Mouse (Mus musculus): ENCODE data around the gene Tagap.
A peak's percentile ranks its signal among the peaks of the same experiment; 100 is the strongest.

DNA sequence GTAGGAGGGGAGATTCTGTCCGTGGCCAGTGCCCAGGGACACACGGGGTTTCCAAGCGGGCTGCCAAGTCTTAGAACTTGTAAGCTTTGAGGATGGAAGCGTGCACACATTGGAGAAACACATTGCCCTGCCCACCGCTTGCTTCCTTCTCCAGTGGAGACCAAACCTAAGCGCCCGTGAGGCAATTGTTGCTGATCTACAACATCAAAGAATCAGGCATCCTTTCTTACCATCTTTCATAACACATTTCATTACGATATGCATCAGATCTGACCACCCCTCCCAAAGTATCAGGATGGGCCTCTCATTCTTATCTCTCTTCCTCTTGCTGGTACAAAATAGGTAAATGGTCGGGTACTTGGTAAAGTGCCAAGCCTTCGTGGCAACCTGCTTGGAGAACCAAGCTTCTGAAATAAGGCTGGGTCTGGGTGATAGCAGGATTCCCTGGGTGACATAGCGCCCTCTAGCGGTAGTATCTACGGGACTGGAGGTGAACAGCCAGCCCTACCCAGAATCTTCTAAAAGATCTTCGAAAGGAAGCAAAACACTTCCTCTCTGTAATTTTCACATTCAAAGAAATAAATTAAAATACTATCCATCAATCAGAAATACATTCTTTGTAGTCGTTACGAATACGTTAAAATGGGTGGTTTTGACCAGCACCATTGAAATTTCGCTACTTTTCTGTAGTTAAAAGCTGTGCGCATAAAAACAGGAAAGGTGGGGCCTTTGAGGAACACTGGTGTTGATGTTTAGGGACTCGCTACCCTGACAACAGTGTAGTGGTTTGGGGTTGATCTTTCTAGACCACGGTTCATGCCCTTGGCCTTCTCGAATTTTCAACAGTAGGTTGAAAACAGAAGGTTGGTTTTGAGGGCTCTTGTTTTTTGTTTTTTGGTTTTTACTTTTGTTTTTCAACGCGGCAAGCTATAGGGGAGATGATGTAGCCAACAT lies 2.1 kb downstream of the Tagap start:
- no peak for TF ChIP-seq POLR2A (IDR thresholded peaks at IDR 0.05; ENCODE audit: low read depth, low read length)
- TF ChIP-seq CTCF (conservative IDR thresholded peaks at IDR 0.05; ENCODE audit: insufficient read depth, insufficient read length, low read depth, low read length) = peak; percentile 83
